Mouse (Mus musculus): ENCODE data around the gene Carm1. TPM values are rescaled to one million over a fixed set of nuclear protein-coding genes. Genes with fewer than 3 reads are reported as not detected.
"Not testable (repeated sequence)": the region's sequence is repeated elsewhere in the genome, so short reads cannot be mapped to it uniquely, and the experiment has no call there.

The Carm1 gene
- total and polyA plus RNA-seq, 3 experiments, result 21.5 to 111 (median 42.2) TPM

GRCm38 (mm10) chr9:21539981-21540753 is 6.5 kb upstream of the Carm1 start:
- H3K4me2 ChIP-seq (ENCODE audit: insufficient read depth, low read depth, poor library complexity, severe bottlenecking), result peak overlapping the region; percentile 26; the same call in 1 of the 2 replicates
- dilution Hi-C loops (cut with MboI; ENCODE audit: extremely low pct_ligation_motif_present, extremely low pct_unique_long_range_greater_than_20kb, low sequenced_read_pairs) (no loop called here), in situ Hi-C loops (cut with MboI; ENCODE audit: low pct_ligation_motif_present, low pct_unique_long_range_greater_than_20kb, low sequenced_read_pairs) (no loop called here)
- no peak for DNase-seq (ENCODE audit: extremely low read depth)
- H3K27ac ChIP-seq (ENCODE audit: insufficient read depth, low read depth), result no peak overlapping the region
- H3K36me3 ChIP-seq (replicated peaks in 1 of 2; ENCODE audit: control insufficient read depth in 1 of 2, insufficient read depth in 1 of 2, low read length in 1 of 2), result no peaks in the 10 kb centered on the region
- H3K27me3 ChIP-seq (replicated peaks), result no peaks in the 10 kb centered on the region
- H3K4me3 ChIP-seq (replicated peaks in 1 of 3; ENCODE audit: low read depth in 2 of 3, low read length in 2 of 3, poor library complexity in 1 of 3), result peak overlapping the region in 1 of 3 experiments; percentile 25
- no peaks in the 10 kb centered on the region for H3K79me2 ChIP-seq (replicated peaks; ENCODE audit: control insufficient read depth, extremely low read depth, insufficient read depth, poor library complexity, severe bottlenecking)
- TF ChIP-seq SIN3A (IDR thresholded peaks at IDR 0.05; ENCODE audit: low read length), result no peak
- TF ChIP-seq USF2 (conservative IDR thresholded peaks at IDR 0.05; ENCODE audit: low read depth, low read length), result no peak
- no peak for TF ChIP-seq TBP (conservative IDR thresholded peaks at IDR 0.05; ENCODE audit: low read depth, low read length)
- peak; percentile 67 for TF ChIP-seq BHLHE40 (IDR thresholded peaks at IDR 0.05; ENCODE audit: low read depth, low read length)
- no peak for TF ChIP-seq TCF12 (IDR thresholded peaks at IDR 0.05; ENCODE audit: low read depth, low read length)
- no peaks in the 10 kb centered on the region for H3K9me3 ChIP-seq (replicated peaks; ENCODE audit: low read length)
- peaks cover 2 to 7% of the 10 kb centered on the region in 2 experiments for H3K4me1 ChIP-seq (ENCODE audit: control insufficient read depth in 1 of 2, insufficient read depth in 2 of 2)
- no peak overlapping the region for H3K9ac ChIP-seq (ENCODE audit: insufficient read depth, low read depth)

GRCm38 (mm10) chr9:21542001-21542400 is 4.7 kb upstream of the Carm1 start:
- H3K4me1 ChIP-seq (ENCODE audit: control insufficient read depth in 1 of 2, insufficient read depth in 2 of 2); H3K27me3 ChIP-seq (replicated peaks); in situ Hi-C loops (cut with MboI; ENCODE audit: low pct_ligation_motif_present, low pct_unique_long_range_greater_than_20kb, low sequenced_read_pairs); dilution Hi-C loops (cut with MboI; ENCODE audit: extremely low pct_ligation_motif_present, extremely low pct_unique_long_range_greater_than_20kb, low sequenced_read_pairs); H3K79me2 ChIP-seq (replicated peaks; ENCODE audit: control insufficient read depth, extremely low read depth, insufficient read depth, poor library complexity, severe bottlenecking); H3K9me3 ChIP-seq (replicated peaks; ENCODE audit: low read length); DNase-seq (ENCODE audit: extremely low read depth); H3K27ac ChIP-seq (ENCODE audit: insufficient read depth, low read depth); H3K4me3 ChIP-seq (replicated peaks in 1 of 3; ENCODE audit: low read depth in 2 of 3, low read length in 2 of 3, poor library complexity in 1 of 3); H3K4me2 ChIP-seq (ENCODE audit: insufficient read depth, low read depth, poor library complexity, severe bottlenecking); H3K36me3 ChIP-seq (replicated peaks in 1 of 2; ENCODE audit: control insufficient read depth in 1 of 2, insufficient read depth in 1 of 2, low read length in 1 of 2); H3K9ac ChIP-seq (ENCODE audit: insufficient read depth, low read depth): not testable (repeated sequence)

GRCm38 (mm10) chr9:21545351-21545915 is 1.3 kb upstream of the Carm1 start:
- peaks cover 7 to 27% of the 10 kb centered on the region in 2 experiments for H3K4me1 ChIP-seq (ENCODE audit: control insufficient read depth in 1 of 2, insufficient read depth in 2 of 2)
- H3K36me3 ChIP-seq (replicated peaks in 1 of 2; ENCODE audit: control insufficient read depth in 1 of 2, insufficient read depth in 1 of 2, low read length in 1 of 2), result peaks cover 0 to 16% of the 10 kb centered on the region in 2 experiments
- dilution Hi-C loops (cut with MboI; ENCODE audit: extremely low pct_ligation_motif_present, extremely low pct_unique_long_range_greater_than_20kb, low sequenced_read_pairs), result no loop called here
- H3K9ac ChIP-seq (ENCODE audit: insufficient read depth, low read depth), result no peak overlapping the region
- in situ Hi-C loops (cut with MboI; ENCODE audit: low pct_ligation_motif_present, low pct_unique_long_range_greater_than_20kb, low sequenced_read_pairs), result loop anchor here (5.0 kb wide), 1 partner anchor 47 kb away; the partner anchor contains the start of genes Timm29 and Yipf2
- H3K79me2 ChIP-seq (replicated peaks; ENCODE audit: control insufficient read depth, extremely low read depth, insufficient read depth, poor library complexity, severe bottlenecking), result peaks cover 22% of the 10 kb centered on the region
- peak overlapping the region; percentile 61 to 82 (median 74) for H3K4me3 ChIP-seq (replicated peaks in 1 of 3; ENCODE audit: low read depth in 2 of 3, low read length in 2 of 3, poor library complexity in 1 of 3)
- TF ChIP-seq CTCF (conservative IDR thresholded peaks at IDR 0.05 in 1 of 2, IDR thresholded peaks at IDR 0.05 in 1 of 2; ENCODE audit: low read depth in 2 of 2, low read length in 2 of 2) (no peak), POLR2A (IDR thresholded peaks at IDR 0.05; ENCODE audit: low read depth, low read length) (peak; percentile 36), ZMIZ1 (IDR thresholded peaks at IDR 0.05; ENCODE audit: low read depth, low read length) (0 out of 2 replicates have a peak, but pooled peaks have one; percentile 41), ELF1 (IDR thresholded peaks at IDR 0.05; ENCODE audit: low read depth, low read length) (0 out of 2 replicates have a peak, but pooled peaks have one; percentile 11), HCFC1 (IDR thresholded peaks at IDR 0.05; ENCODE audit: low read depth, low read length) (peak; percentile 54), RAD21 (IDR thresholded peaks at IDR 0.05; ENCODE audit: low read depth, low read length) (no peak), MAFK (IDR thresholded peaks at IDR 0.05; ENCODE audit: insufficient replicate concordance, low read length) (no peak), POLR2AphosphoS2 (IDR thresholded peaks at IDR 0.05; ENCODE audit: low read depth, low read length) (no peak), MEF2A (IDR thresholded peaks at IDR 0.05; ENCODE audit: borderline replicate concordance, low read depth, low read length) (no peak), ZKSCAN1 (IDR thresholded peaks at IDR 0.05; ENCODE audit: borderline replicate concordance, low read depth, low read length) (no peak)
- DNase-seq (ENCODE audit: extremely low read depth), result no peak
- H3K4me2 ChIP-seq (ENCODE audit: insufficient read depth, low read depth, poor library complexity, severe bottlenecking), result peak overlapping the region; percentile 69
- H3K27me3 ChIP-seq (replicated peaks), result no peaks in the 10 kb centered on the region
- no peak overlapping the region for H3K27ac ChIP-seq (ENCODE audit: insufficient read depth, low read depth)
- no peaks in the 10 kb centered on the region for H3K9me3 ChIP-seq (replicated peaks; ENCODE audit: low read length)
